Mouse (Mus musculus): Measurements from ENCODE around the gene Ift46. TPM values are rescaled to one million over a fixed set of nuclear protein-coding genes. Genes with fewer than 3 reads are reported as not detected.

Gene Ift46
- polyA plus RNA-seq, 1 experiment from 2014 or later = 152 TPM

GRCm38 (mm10) chr9:44807141-44807540 is 39.4 kb downstream of the Ift46 start:
- ATAC-seq (ENCODE audit: insufficient number of reproducible peaks, low FRiP score, low TSS enrichment, low read depth) (no peak), DNase-seq (ENCODE audit: low spot score) (no peak)
- H3K9me3 ChIP-seq (ENCODE audit: control insufficient read depth, low read length) = no peaks in the 10 kb centered on the region
- peaks cover 27% of the 10 kb centered on the region for H3K36me3 ChIP-seq (ENCODE audit: control insufficient read depth, insufficient read depth, low read length)
- H3K9ac ChIP-seq (ENCODE audit: low read length) = no peak overlapping the region
- no peak overlapping the region for H3K4me3 ChIP-seq (ENCODE audit: low read depth, low read length)
- no peaks in the 10 kb centered on the region for H3K4me1 ChIP-seq (ENCODE audit: control insufficient read depth, insufficient read depth, low read length)
- no peaks in the 10 kb centered on the region for H3K27me3 ChIP-seq (ENCODE audit: control insufficient read depth, insufficient read depth, low read length)
- 64% methylated on average over 5 of the region's 5 CpGs for WGBS
- H3K4me2 ChIP-seq (ENCODE audit: low read depth, severe bottlenecking) = no peak overlapping the region
- no peak overlapping the region for H3K27ac ChIP-seq (replicated peaks; ENCODE audit: low read depth, low read length)

- 93% methylated on average over 10 of the region's 10 CpGs for WGBS
- Histone ChIP-seq H3K4me1 (ENCODE audit: control insufficient read depth, insufficient read depth, low read length) (no peaks in the 10 kb centered on the region), H3K4me3 (ENCODE audit: low read depth, low read length) (no peak overlapping the region), H3K4me2 (ENCODE audit: low read depth, severe bottlenecking) (no peak overlapping the region), H3K9ac (ENCODE audit: low read length) (no peak overlapping the region), H3K9me3 (ENCODE audit: control insufficient read depth, low read length) (no peaks in the 10 kb centered on the region), H3K36me3 (ENCODE audit: control insufficient read depth, insufficient read depth, low read length) (peaks cover 29% of the 10 kb centered on the region), H3K27me3 (ENCODE audit: control insufficient read depth, insufficient read depth, low read length) (no peaks in the 10 kb centered on the region), H3K27ac (replicated peaks; ENCODE audit: low read depth, low read length) (no peak overlapping the region)
- DNase-seq (ENCODE audit: low spot score) = no peak
- no peak for ATAC-seq (ENCODE audit: insufficient number of reproducible peaks, low FRiP score, low TSS enrichment, low read depth)
Observed at GRCm38 (mm10) chr9:44807778-44808177, 40.1 kb downstream of the Ift46 start.

GRCm38 (mm10) chr9:44810316-44810715 is 42.6 kb downstream of the Ift46 start:
- no peaks in the 10 kb centered on the region for H3K9me3 ChIP-seq (ENCODE audit: control insufficient read depth, low read length)
- H3K27me3 ChIP-seq (ENCODE audit: control insufficient read depth, insufficient read depth, low read length) = no peaks in the 10 kb centered on the region
- ATAC-seq (ENCODE audit: insufficient number of reproducible peaks, low FRiP score, low TSS enrichment, low read depth) (no peak), DNase-seq (ENCODE audit: low spot score) (no peak)
- peaks cover 36% of the 10 kb centered on the region for H3K36me3 ChIP-seq (ENCODE audit: control insufficient read depth, insufficient read depth, low read length)
- WGBS = 87% methylated on average over 10 of the region's 10 CpGs
- H3K4me1 ChIP-seq (ENCODE audit: control insufficient read depth, insufficient read depth, low read length) = no peaks in the 10 kb centered on the region
- H3K4me3 ChIP-seq (ENCODE audit: low read depth, low read length) = no peak overlapping the region
- H3K9ac ChIP-seq (ENCODE audit: low read length) = no peak overlapping the region
- H3K4me2 ChIP-seq (ENCODE audit: low read depth, severe bottlenecking) = no peak overlapping the region
- H3K27ac ChIP-seq (replicated peaks; ENCODE audit: low read depth, low read length) = no peak overlapping the region

- H3K36me3 ChIP-seq (ENCODE audit: control insufficient read depth, insufficient read depth, low read length) = peaks cover 35% of the 10 kb centered on the region
- H3K4me3 ChIP-seq (ENCODE audit: low read depth, low read length) = no peak overlapping the region
- WGBS = 94% methylated on average over 8 of the region's 8 CpGs
- H3K9ac ChIP-seq (ENCODE audit: low read length) = no peak overlapping the region
- no peak overlapping the region for H3K4me2 ChIP-seq (ENCODE audit: low read depth, severe bottlenecking)
- DNase-seq (ENCODE audit: low spot score) (no peak), ATAC-seq (ENCODE audit: insufficient number of reproducible peaks, low FRiP score, low TSS enrichment, low read depth) (no peak)
- no peak overlapping the region for H3K27ac ChIP-seq (replicated peaks; ENCODE audit: low read depth, low read length)
- H3K27me3 ChIP-seq (ENCODE audit: control insufficient read depth, insufficient read depth, low read length) = no peaks in the 10 kb centered on the region
- no peaks in the 10 kb centered on the region for H3K4me1 ChIP-seq (ENCODE audit: control insufficient read depth, insufficient read depth, low read length)
- no peaks in the 10 kb centered on the region for H3K9me3 ChIP-seq (ENCODE audit: control insufficient read depth, low read length)
Observed at GRCm38 (mm10) chr9:44814179-44814578, 46.5 kb downstream of the Ift46 start.

GRCm38 (mm10) chr9:44817522-44817921 is 49.8 kb downstream of the Ift46 start:
- Histone ChIP-seq H3K9me3 (ENCODE audit: control insufficient read depth, low read length) (no peaks in the 10 kb centered on the region), H3K9ac (ENCODE audit: low read length) (no peak overlapping the region), H3K4me1 (ENCODE audit: control insufficient read depth, insufficient read depth, low read length) (no peaks in the 10 kb centered on the region), H3K27me3 (ENCODE audit: control insufficient read depth, insufficient read depth, low read length) (no peaks in the 10 kb centered on the region), H3K4me2 (ENCODE audit: low read depth, severe bottlenecking) (no peak overlapping the region), H3K36me3 (ENCODE audit: control insufficient read depth, insufficient read depth, low read length) (peaks cover 50% of the 10 kb centered on the region), H3K4me3 (ENCODE audit: low read depth, low read length) (no peak overlapping the region), H3K27ac (replicated peaks; ENCODE audit: low read depth, low read length) (no peak overlapping the region)
- DNase-seq (ENCODE audit: low spot score) (no peak), ATAC-seq (ENCODE audit: insufficient number of reproducible peaks, low FRiP score, low TSS enrichment, low read depth) (no peak)
- 88% methylated on average over 5 of the region's 5 CpGs for WGBS

- H3K27ac ChIP-seq (replicated peaks; ENCODE audit: low read depth, low read length) = no peak overlapping the region
- 93% methylated on average over 15 of the region's 15 CpGs for WGBS
- H3K36me3 ChIP-seq (ENCODE audit: control insufficient read depth, insufficient read depth, low read length) = peaks cover 47% of the 10 kb centered on the region
- DNase-seq (ENCODE audit: low spot score) (no peak), ATAC-seq (ENCODE audit: insufficient number of reproducible peaks, low FRiP score, low TSS enrichment, low read depth) (no peak)
- H3K4me2 ChIP-seq (ENCODE audit: low read depth, severe bottlenecking) = no peak overlapping the region
- no peaks in the 10 kb centered on the region for H3K9me3 ChIP-seq (ENCODE audit: control insufficient read depth, low read length)
- no peak overlapping the region for H3K4me3 ChIP-seq (ENCODE audit: low read depth, low read length)
- no peaks in the 10 kb centered on the region for H3K4me1 ChIP-seq (ENCODE audit: control insufficient read depth, insufficient read depth, low read length)
- no peak overlapping the region for H3K9ac ChIP-seq (ENCODE audit: low read length)
- H3K27me3 ChIP-seq (ENCODE audit: control insufficient read depth, insufficient read depth, low read length) = no peaks in the 10 kb centered on the region
Observed at GRCm38 (mm10) chr9:44819920-44820827, 52.5 kb downstream of the Ift46 start.

GRCm38 (mm10) chr9:44826660-44827059 is 59.0 kb downstream of the Ift46 start:
- Histone ChIP-seq H3K4me3 (ENCODE audit: low read depth, low read length) (no peak overlapping the region), H3K9me3 (ENCODE audit: control insufficient read depth, low read length) (no peaks in the 10 kb centered on the region), H3K27ac (replicated peaks; ENCODE audit: low read depth, low read length) (no peak overlapping the region), H3K36me3 (ENCODE audit: control insufficient read depth, insufficient read depth, low read length) (peaks cover 22% of the 10 kb centered on the region), H3K4me1 (ENCODE audit: control insufficient read depth, insufficient read depth, low read length) (no peaks in the 10 kb centered on the region), H3K9ac (ENCODE audit: low read length) (no peak overlapping the region), H3K27me3 (ENCODE audit: control insufficient read depth, insufficient read depth, low read length) (no peaks in the 10 kb centered on the region), H3K4me2 (ENCODE audit: low read depth, severe bottlenecking) (no peak overlapping the region)
- 57% methylated on average over 7 of the region's 7 CpGs for WGBS
- ATAC-seq (ENCODE audit: insufficient number of reproducible peaks, low FRiP score, low TSS enrichment, low read depth) (no peak), DNase-seq (ENCODE audit: low spot score) (no peak)

- Histone ChIP-seq H3K36me3 (ENCODE audit: control insufficient read depth, insufficient read depth, low read length) (peaks cover 24% of the 10 kb centered on the region), H3K9ac (ENCODE audit: low read length) (no peak overlapping the region), H3K27ac (replicated peaks; ENCODE audit: low read depth, low read length) (no peak overlapping the region), H3K4me2 (ENCODE audit: low read depth, severe bottlenecking) (no peak overlapping the region), H3K4me3 (ENCODE audit: low read depth, low read length) (no peak overlapping the region), H3K4me1 (ENCODE audit: control insufficient read depth, insufficient read depth, low read length) (no peaks in the 10 kb centered on the region), H3K9me3 (ENCODE audit: control insufficient read depth, low read length) (no peaks in the 10 kb centered on the region), H3K27me3 (ENCODE audit: control insufficient read depth, insufficient read depth, low read length) (no peaks in the 10 kb centered on the region)
- no peak for ATAC-seq (ENCODE audit: insufficient number of reproducible peaks, low FRiP score, low TSS enrichment, low read depth)
- 94% methylated on average over 11 of the region's 11 CpGs for WGBS
- DNase-seq (ENCODE audit: low spot score) = no peak
Observed at GRCm38 (mm10) chr9:44828944-44829343, 61.2 kb downstream of the Ift46 start.
